Mouse (Mus musculus) cortical plate, adult 2 months (tissue): ENCODE measurements around the gene Vps52. TPM values are rescaled to one million over a fixed set of nuclear protein-coding genes. Genes with fewer than 3 reads are reported as not detected.

ENCODE experiments used
- H3K27ac ChIP-seq: fragments of 200-500 bp; 2 replicates; pipeline ENCODE4 v1.5.1; 2012; ENCODE audit warnings: low read length, control low read depth, inconsistent platforms; ENCODE audit not compliant: insufficient read depth
- H3K4me1 ChIP-seq: fragments of 200-500 bp; 2 replicates; pipeline ENCODE4 v1.6.1; 2011; ENCODE audit warnings: low read length; ENCODE audit not compliant: control insufficient read depth, insufficient read depth
- H3K4me3 ChIP-seq: fragments of 200-500 bp; 2 replicates; pipeline ENCODE4 v1.5.1; 2011; ENCODE audit warnings: mild to moderate bottlenecking, low read length, control low read depth; ENCODE audit not compliant: insufficient read depth
- CTCF ChIP-seq: fragments of 200-500 bp; IDR thresholded peaks from 2 replicates; pipeline ENCODE4 v1.5.1; 2011; ENCODE audit warnings: mild to moderate bottlenecking, control low read depth, low read length; ENCODE audit not compliant: insufficient read depth; ENCODE audit errors: extremely low read depth
- POLR2A ChIP-seq: fragments of 200-500 bp; IDR thresholded peaks from 2 replicates; pipeline ENCODE4 v1.6.1; 2011; ENCODE audit warnings: mild to moderate bottlenecking, low read length, control low read depth; ENCODE audit not compliant: insufficient read depth; ENCODE audit errors: extremely low read depth
- polyA plus RNA-seq: library from polyadenylated mRNA; depleted of rRNA; stranded (reverse); fragments of >200 nt; gene quantifications from 2 replicates; pipeline ENCODE4 v1.2.3, GENCODE M21; 2012

The Vps52 gene
- polyA plus RNA-seq, 1 experiment: 79.3 TPM

DNA sequence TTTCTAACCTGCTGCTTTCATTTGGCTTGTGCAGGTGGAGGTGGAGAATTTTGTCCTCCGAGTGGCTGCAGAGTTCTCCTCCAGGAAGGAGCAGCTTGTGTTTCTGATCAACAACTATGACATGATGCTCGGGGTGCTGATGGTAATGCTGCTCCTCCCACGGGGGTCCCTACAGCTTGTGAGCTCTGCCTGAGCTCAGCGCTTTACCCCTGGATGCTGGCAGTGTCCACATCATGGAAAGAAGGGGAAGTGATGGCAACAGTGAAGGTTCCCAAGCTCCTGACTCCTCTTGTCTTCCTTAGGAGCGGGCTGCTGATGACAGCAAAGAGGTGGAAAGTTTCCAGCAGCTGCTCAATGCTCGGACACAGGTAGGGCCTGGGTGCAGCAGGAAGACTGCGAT lies 7.3 kb downstream of the Vps52 start:
- H3K4me1 ChIP-seq: no peaks in the 10 kb centered on the region
- no peak overlapping the region for H3K4me3 ChIP-seq
- TF ChIP-seq CTCF (no peak), POLR2A (no peak)
- H3K27ac ChIP-seq: no peak overlapping the region

DNA sequence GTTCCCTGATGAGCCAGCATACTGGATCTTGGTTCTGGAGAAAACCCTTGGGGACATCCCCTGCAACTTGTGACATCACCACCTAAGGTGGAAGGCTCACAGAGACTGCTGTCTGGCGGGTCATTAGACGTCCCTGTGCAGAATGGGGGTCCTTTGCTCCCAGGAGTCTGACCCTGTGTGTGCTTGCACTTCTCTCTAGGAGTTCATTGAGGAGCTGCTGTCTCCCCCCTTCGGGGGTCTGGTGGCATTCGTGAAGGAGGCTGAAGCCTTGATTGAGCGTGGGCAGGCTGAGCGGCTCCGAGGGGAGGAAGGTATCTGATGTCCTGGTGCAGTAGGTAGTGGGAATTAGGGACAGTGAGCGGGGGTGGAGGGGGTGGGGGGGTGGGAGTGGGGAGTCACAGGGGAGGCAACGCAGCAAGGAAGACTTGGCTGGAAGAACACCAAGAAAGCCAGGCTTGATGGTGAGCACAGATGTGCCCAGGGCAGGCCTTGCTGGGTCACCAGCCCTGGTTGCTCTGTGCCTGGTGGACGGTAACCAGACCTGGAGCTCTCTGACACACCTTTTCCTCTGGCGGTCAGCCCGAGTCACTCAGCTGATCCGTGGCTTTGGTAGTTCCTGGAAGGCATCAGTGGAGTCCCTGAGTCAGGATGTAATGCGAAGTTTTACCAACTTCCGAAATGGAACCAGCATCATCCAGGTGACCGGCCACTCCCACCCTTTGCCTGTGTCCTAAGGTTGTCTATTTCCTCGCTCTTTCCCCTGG lies 9.7 kb downstream of the Vps52 start:
- no peak for TF ChIP-seq CTCF
- TF ChIP-seq POLR2A: no peak
- Histone ChIP-seq H3K4me1 (no peaks in the 10 kb centered on the region), H3K4me3 (no peak overlapping the region), H3K27ac (no peak overlapping the region)

DNA sequence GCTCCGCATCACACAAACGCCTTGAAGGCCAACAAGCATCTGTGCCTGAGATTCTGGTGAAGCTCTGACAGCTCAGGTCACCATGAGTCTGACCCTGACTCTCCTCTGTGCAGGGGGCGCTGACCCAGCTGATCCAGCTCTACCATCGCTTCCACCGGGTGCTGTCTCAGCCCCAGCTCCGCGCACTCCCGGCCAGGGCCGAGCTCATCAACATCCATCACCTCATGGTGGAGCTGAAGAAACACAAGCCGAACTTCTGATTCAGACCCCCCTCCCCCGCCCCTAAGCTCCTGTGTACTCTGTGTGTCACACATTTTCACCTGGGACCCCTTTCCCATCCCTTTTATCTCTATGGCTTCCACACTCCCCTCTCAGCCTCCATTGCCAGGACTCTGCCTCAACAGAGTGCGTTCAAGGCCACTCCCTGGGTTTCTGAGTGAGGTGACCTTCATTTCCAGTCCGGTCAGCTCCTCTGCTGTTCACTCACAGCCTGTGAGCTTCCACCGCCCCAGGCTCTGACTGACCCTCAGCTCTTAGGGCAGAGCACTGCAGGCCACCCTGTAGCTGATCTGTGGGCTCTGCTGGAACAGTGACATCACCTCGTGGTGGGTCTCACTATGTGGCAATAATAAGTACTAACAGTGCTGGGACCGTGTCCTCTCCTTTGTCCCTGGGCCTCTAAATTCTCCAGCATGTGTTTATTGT lies 10.4 kb downstream of the Vps52 start:
- H3K4me3 ChIP-seq: no peak overlapping the region
- no peak overlapping the region for H3K27ac ChIP-seq
- TF ChIP-seq POLR2A (no peak), CTCF (no peak)
- no peaks in the 10 kb centered on the region for H3K4me1 ChIP-seq

DNA sequence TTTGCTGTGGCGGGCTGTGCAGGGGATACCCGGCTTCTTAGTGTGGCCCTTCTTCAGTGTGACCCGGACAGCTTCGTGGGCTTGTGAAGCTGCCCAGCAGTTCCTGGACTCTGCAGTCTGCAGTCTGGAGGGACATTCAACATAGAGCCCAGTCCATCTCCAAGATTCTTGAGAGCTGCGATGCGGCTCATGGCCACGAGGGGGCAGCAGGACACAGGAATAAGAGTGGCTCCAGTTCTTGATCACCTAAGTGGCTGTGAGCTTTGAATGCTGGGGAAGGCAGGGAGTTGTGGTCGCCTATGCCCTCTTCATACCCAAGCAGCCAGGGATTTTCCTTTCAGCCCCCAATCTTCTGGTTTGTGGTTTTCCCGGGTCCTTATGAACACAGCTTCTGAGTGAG lies 12.9 kb downstream of the Vps52 start:
- TF ChIP-seq POLR2A: no peak
- TF ChIP-seq CTCF: peak; percentile 89
- Histone ChIP-seq H3K4me1 (no peaks in the 10 kb centered on the region), H3K4me3 (no peak overlapping the region), H3K27ac (no peak overlapping the region)

DNA sequence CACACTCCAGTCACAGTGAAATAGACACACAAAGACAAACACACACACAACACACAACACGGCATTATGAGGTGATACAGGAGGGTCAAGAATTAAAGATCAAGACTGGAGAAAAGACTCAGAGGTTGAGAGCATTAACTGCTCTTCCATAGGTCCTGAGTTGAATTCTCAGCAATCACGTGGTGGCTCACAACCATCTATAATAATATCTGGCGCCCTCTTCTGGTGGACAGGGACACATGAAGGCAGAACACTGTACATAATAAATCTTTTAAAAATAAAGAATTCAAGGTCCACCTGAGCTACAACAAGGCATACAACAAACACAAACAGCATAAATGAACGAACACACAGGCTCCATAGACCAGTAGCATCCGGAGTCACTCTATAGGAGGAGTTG lies 13.3 kb downstream of the Vps52 start:
- TF ChIP-seq CTCF (peak; percentile 6; the same call in 1 of the 2 replicates), POLR2A (no peak)
- Histone ChIP-seq H3K4me3 (no peak overlapping the region), H3K27ac (no peak overlapping the region), H3K4me1 (no peaks in the 10 kb centered on the region)

DNA sequence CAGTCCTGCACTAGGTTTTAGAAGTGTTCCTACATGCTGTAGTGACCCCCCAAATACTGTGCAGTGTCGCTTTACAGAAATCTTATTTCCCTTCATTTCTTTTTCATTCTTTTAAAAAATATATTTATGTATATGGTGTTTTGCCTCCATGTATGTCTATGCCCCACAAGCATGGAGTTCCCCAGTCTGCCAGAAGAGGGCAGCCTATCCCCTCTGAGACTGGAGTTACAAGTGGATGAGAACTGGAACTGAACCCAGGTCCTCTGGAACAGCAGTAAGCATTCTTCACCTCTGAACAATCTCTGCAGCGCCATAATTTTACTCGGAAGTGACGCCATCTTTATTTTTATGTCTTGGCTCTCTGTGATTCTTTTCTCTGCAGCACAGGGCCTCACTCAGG lies 13.8 kb downstream of the Vps52 start:
- Histone ChIP-seq H3K4me1 (no peaks in the 10 kb centered on the region), H3K27ac (no peak overlapping the region), H3K4me3 (no peak overlapping the region)
- TF ChIP-seq POLR2A (no peak), CTCF (no peak)

DNA sequence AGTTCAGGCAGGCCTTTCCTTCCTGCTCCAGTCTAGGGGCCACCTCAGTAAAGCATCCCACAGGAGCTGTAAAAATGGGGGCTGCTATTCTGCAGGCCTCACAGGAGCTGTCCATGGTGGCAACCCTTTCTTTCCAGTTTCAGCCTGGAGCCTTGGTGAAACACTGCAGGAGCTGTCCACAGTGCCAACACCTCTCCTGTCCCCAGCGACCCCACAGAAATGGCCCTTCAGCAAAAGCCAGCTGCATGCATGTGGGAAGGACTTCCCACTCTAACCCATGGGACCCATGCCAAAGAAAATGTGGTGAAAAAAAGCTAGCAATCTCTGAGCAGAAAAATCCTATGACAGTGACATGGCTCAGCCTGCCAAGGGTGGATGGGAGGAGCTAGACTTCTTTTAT lies 17.1 kb downstream of the Vps52 start:
- H3K4me1 ChIP-seq: no peaks in the 10 kb centered on the region
- H3K27ac ChIP-seq: no peak overlapping the region
- TF ChIP-seq POLR2A (no peak), CTCF (no peak)
- no peak overlapping the region for H3K4me3 ChIP-seq

DNA sequence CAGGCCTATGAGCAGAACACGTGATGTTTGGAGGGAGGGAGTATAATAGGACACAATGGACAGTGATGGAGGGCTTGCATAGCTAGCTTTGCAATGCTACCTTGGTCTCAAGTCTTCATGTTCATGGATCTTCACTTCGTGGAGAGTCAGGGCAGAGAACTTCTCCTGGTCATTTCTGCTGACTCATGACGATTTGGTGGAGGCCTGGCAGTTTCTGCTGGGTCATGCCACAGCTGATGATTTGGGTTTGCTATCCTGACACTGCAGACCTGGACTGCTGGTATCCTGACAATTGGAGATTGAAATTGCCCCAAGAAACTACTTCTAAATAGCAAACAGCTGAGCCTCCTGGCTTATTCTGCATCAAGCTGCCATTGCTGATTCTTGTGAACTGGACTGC lies 18.0 kb downstream of the Vps52 start:
- Histone ChIP-seq H3K4me3 (no peak overlapping the region), H3K4me1 (no peaks in the 10 kb centered on the region), H3K27ac (no peak overlapping the region)
- no peak for TF ChIP-seq CTCF
- TF ChIP-seq POLR2A: no peak

DNA sequence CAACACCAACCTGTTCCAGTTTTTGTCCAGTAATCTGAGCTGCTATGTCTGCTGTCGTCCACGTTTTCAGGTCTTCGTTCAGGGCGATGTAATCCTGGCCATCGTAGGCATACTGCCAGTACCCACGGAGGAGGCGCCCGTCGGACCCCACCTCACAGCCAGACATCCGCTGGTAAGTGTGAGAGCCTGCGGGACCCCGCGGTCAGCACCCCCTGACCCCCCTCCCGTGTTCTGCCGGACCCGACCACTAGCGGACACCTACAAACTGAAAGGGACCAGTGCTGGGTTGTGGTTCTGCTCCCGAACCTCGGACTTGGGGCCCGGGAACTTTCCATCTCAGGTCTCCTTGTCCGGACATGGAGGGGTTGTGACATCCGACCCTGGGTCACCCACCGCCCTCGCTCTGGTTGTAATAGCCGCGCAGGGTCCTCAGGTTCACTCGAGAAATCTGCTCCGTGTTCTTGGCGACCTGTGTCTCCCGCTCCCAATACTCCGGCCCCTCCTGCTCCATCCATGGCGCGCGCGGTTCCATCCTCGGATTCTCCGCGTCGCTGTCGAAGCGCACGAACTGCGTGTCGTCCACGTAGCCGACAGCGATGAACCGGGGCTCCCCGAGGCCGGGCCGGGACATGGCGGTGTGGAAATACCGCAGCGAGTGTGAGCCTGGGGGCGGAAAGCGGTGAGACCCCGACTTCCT lies 22.4 kb downstream of the Vps52 start:
- Histone ChIP-seq H3K27ac (no peak overlapping the region), H3K4me1 (no peaks in the 10 kb centered on the region), H3K4me3 (peak overlapping the region; percentile 38)
- TF ChIP-seq CTCF: no peak
- TF ChIP-seq POLR2A: no peak
